Mouse (Mus musculus) left cerebral cortex, adult 11 months (tissue): Measurements from ENCODE around the gene Gm10188.

Source experiments
- DNase-seq: peaks from one replicate; pipeline ENCODE4 v3.0.0; 2022; ENCODE audit warnings: low spot score

Gene Gm10188

DNA sequence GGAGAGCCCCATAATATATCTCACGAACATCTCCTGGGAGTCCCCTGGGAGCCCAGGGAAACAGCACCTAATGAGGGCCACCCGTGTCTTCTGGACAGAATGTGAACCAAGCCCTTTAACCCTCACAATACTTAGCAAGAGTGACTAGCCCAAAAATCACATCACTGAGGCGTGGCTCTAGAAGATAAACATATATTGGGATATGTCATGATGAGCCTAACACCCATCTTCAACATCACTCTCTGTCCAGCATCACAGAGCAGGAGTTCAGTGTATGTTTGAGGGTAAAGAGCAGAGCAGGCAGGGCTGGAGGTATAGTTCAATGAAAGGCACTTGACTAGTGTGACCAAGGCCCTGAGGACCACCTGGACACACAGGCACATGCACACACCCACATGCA lies at the start of gene Gm10188:
Gene Gm10188 (minus strand): TSS at position 101 of the 400 bp plus-strand sequence.
- DNase-seq: no peak

- DNase-seq: no peak
These were observed 47.6 kb upstream of the Gm10188 start for GRCm38 (mm10) chr1:132277124-132277523.

- no peak for DNase-seq
These were observed 47.1 kb upstream of the Gm10188 start for GRCm38 (mm10) chr1:132276694-132277093.

- DNase-seq: no peak
These were observed 41.7 kb upstream of the Gm10188 start for GRCm38 (mm10) chr1:132271237-132271636.

- no peak for DNase-seq
These were observed 39.0 kb upstream of the Gm10188 start for GRCm38 (mm10) chr1:132268418-132269060.

- no peak for DNase-seq
These were observed 38.4 kb upstream of the Gm10188 start for GRCm38 (mm10) chr1:132267959-132268358.

- no peak for DNase-seq
These were observed 37.4 kb upstream of the Gm10188 start for GRCm38 (mm10) chr1:132266791-132267557.

DNA sequence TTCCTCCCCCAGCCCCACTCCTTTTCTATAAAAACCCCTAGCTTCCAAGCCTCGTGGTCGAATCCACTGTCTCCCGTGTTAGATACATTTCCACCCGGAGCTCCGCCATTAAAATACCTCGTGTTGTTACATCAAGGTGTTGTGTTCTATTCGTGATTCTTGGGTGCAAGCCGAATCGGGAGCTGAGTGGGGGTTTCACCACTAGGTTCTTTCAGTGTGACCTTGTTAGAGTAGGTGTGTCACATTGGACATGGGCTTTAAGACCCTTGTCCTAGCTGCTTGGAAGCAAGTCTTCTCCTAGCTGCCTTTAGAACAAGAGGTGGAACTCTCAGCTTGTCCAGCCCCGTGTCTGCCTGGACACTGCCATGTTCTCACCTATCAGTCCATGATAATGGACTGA lies 36.4 kb upstream of the Gm10188 start:
- DNase-seq: no peak

DNA sequence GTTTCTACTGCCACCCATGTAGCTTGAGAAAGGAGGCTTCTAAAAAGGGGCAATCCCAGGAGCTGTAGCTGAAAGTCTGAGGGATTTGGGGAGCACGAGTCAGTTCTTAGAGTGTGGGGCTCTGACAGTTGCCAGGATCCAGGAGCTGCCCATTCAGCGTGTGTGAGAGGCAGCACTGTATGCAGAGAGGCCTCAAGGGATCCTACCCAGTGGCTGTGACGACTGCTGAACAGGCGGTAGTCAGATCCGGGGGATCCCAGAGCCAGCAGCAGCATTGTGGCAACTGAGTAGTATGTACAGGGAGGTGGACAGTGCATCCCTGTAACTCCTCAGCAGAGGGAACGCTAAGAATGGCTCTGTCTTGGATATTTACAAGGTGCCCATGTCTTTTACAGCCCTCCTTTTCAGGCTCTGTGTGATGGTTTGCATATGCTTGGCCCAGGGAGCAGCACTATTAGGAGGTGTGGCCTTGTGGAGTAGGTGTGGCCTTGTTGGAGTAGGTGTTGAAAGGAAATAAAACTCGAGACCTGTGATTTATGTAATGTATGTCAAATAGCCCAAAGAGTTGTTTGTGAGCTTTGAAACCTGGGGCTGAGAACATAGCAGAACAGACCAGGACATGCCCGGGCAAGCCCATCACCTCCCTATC lies 35.8 kb upstream of the Gm10188 start:
- DNase-seq: no peak

DNA sequence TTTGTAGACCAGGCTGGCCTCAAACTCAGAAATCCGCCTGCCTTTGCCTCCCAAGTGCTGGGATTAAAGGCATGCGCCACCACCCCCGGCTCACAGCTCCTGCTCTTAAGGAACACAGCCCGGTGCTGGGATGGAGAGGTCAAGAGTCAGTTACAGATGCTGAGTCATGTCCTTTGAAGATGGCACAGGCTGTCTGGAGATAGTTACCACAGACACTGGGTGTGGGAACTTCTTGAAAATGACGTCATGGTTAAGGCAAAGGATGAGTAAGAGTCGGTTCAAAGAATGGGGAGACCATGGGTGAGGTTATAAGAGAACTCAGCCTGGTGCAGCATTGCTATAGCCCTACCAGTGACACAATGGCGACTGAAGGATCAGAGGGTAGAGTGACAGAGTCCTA lies 35.0 kb upstream of the Gm10188 start:
- no peak for DNase-seq

DNA sequence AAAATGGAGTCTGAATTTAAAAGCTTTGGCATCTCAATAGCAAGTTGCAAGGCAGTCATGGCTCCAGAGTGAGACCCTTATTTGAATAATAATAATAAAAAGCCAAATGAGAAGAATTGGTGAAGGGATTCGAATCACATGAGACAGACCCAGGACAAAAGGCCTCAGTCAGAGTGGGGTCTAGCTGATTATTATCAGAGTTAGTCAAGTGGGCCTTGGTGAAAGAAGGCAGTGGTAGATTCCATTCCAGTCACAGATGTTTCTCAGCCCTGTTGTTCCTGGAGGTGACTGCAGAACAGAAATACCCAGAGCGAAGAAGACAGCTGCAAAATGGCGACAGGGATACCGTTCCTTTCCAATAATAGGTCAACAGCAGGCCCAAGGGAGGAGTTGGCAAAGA lies 34.1 kb upstream of the Gm10188 start:
- no peak for DNase-seq

- DNase-seq: no peak
These were observed 31.5 kb upstream of the Gm10188 start for GRCm38 (mm10) chr1:132261058-132261457.

DNA sequence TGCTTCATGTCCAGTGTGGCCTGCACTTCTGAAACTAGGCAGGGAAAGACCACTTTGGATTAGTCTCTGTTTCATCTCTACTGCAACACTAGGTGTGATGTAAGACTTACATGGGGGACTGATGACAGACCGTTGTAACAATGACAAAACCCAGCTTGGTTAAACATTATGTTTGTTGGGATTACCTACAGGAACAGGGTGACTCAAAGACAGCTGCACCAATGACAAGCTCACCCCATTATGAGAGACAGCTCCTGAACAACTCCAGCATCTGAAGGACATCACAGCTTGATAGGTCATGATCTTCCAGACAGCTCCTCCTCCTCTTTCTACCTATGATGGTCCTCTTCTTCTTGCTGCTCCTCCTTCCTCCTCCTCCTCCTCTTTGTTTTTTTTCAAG lies 30.8 kb upstream of the Gm10188 start:
- no peak for DNase-seq

DNA sequence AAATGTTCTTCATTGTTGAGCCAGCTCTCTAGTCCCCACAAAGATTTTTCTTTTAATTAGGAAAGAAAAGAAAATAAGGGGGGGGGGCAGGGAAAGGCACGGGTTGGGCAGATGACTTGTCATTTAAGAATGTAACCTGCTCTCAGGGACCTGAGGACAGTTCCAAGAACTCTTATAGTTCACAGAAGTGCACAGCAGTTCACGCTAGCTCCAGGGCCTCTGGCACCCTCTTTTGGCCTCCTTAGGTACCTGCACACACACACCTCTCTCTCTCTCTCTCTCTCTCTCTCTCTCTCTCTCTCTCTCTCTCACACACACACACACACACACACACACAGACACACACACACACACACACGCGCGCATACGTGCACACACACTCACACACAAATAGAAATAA lies 24.9 kb upstream of the Gm10188 start:
- DNase-seq: no peak

- DNase-seq: no peak
These were observed 17.1 kb upstream of the Gm10188 start for GRCm38 (mm10) chr1:132246641-132247040.

DNA sequence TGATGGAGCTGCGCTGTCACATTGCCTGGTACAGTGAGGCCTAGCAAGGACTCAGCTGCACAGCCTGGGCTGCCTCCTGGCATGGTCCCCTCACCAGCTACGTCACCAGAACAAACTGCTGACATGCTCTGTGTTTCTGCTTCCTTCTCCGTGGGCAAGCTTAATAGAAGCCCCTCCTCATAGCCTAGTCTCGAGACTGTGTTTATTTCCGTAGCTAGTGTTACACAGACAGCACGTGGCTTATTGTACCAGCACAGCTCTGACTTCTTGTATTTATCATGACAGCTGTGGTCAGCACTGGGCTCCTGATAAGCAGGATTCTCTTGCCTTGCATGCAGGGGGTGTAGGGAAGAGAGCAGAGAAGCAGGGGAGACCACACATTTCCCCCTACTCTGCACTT lies 16.6 kb upstream of the Gm10188 start:
- no peak for DNase-seq

DNA sequence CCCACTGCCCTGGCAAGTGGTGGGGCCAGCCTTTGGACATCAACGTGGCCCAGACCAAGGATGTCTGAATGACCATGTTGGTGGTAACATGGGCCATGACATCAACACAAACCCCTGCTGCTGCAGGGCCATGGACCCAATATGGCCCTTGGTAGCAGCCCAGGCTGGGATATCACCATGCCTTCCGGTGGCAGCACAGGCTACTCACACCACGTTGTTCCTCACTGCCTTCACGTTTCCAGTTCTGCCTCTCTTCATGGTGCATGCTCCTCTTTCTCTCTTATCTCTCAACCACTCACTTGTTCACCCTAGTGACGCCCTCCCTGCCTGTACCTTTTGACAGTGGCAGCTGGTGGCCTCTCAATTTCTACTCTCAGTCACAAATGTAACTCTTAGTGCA lies 15.4 kb upstream of the Gm10188 start:
- DNase-seq: no peak

- DNase-seq: peak; percentile 31
These were observed 8.1 kb upstream of the Gm10188 start for GRCm38 (mm10) chr1:132237585-132238159.

GRCm38 (mm10) chr1:132234757-132235273 lies 5.2 kb upstream of the Gm10188 start:
- no peak for DNase-seq

DNA sequence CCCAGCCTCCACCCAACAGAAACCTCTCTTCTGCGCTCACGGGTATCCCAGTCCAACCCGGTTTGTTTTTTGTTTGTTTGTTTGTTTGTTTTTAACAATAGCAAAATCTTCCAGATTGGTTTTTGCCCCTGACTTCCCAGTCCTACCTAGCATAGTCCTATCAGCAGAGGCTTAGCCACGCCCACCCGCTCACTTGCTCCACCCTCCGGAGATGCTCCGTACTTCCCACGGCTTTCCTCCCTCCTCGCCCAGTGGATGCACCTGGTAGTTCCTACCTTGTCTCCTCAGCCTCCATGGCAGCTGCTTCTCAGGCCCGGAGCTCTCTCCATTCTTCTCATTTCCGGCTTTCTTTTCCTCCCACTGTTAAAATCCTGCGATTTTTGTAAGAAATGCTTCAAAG lies 4.0 kb upstream of the Gm10188 start:
- no peak for DNase-seq

GRCm38 (mm10) chr1:132231470-132232274 lies 2.1 kb upstream of the Gm10188 start:
- no peak for DNase-seq
